ENCODE assay signal across 10 mouse cellular contexts in genomic region chr6:37714223-37714928, GRCm38 (mm10).
A peak's percentile ranks its signal among the peaks of the same experiment; 100 is the strongest.
DNase-seq lines count a peak whose midpoint lies in the region; ATAC-seq and TF ChIP-seq lines count a peak whose summit lies in the region.
"Had no signal": no experiment of that assay in that cellular context is flagged by ENCODE, and none has a peak within 500 bp of the region (broad histone marks: within the 10 kb centered on the region; RNA-seq: fewer than 3 reads in every experiment).

No protein-coding gene starts in this region.

- no peak for TF ChIP-seq CTCF in stomach, postnatal 0 days (IDR thresholded peaks at IDR 0.05; ENCODE audit: low read depth)
- no peak for TF ChIP-seq CTCF in layer of hippocampus, adult 2 months (conservative IDR thresholded peaks at IDR 0.05)

- no peaks in the 10 kb centered on the region for H3K36me3 ChIP-seq in midbrain, embryonic 10.5 days
- no peaks in the 10 kb centered on the region for H3K36me3 ChIP-seq in midbrain, embryonic 14.5 days (ENCODE audit: control insufficient read depth, insufficient read depth, low read length)
- H3K36me3 ChIP-seq in hindbrain, embryonic 14.5 days (replicated peaks; ENCODE audit: control insufficient read depth, insufficient read depth) = no peaks in the 10 kb centered on the region
- H3K36me3 ChIP-seq in stomach, postnatal 0 days (ENCODE audit: control insufficient read depth, insufficient read depth, low read length) = no peaks in the 10 kb centered on the region
- H3K36me3 ChIP-seq: heart, embryonic 10.5 days; stomach, embryonic 15.5 days had no signal

- H3K4me1 ChIP-seq in midbrain, embryonic 10.5 days = peaks cover 12% of the 10 kb centered on the region
- H3K4me1 ChIP-seq in midbrain, embryonic 14.5 days (ENCODE audit: control insufficient read depth, insufficient read depth, low read length) = no peaks in the 10 kb centered on the region; the same call in 1 of the 2 replicates
- 0 out of 2 replicates have a peak, but pooled peaks cover 5% of the 10 kb centered on the region for H3K4me1 ChIP-seq in hindbrain, embryonic 14.5 days (replicated peaks; ENCODE audit: control insufficient read depth, insufficient read depth, low read length)
- H3K4me1 ChIP-seq in stomach, postnatal 0 days (replicated peaks; ENCODE audit: control insufficient read depth, insufficient read depth) = no peaks in the 10 kb centered on the region
- H3K4me1 ChIP-seq: heart, embryonic 10.5 days; stomach, embryonic 15.5 days had no signal

- TF ChIP-seq EP300 in stomach, postnatal 0 days (optimal IDR thresholded peaks at IDR 0.05) = no peak

- H3K27ac ChIP-seq in midbrain, embryonic 10.5 days (replicated peaks) = peak overlapping the region; percentile 43
- no peak overlapping the region for H3K27ac ChIP-seq in midbrain, embryonic 14.5 days (replicated peaks; ENCODE audit: low read depth, low read length)
- H3K27ac ChIP-seq in hindbrain, embryonic 14.5 days = no peak overlapping the region
- no peak overlapping the region for H3K27ac ChIP-seq in stomach, postnatal 0 days (replicated peaks)
- H3K27ac ChIP-seq in layer of hippocampus, adult 2 months = no peak overlapping the region
- H3K27ac ChIP-seq: heart, embryonic 10.5 days; stomach, embryonic 15.5 days had no signal

- ATAC-seq in midbrain, embryonic 14.5 days (ENCODE audit: low FRiP score, low TSS enrichment) = no peak
- ATAC-seq in hindbrain, embryonic 14.5 days (ENCODE audit: low FRiP score) = 0 out of 2 replicates have a peak, but pooled peaks have one; percentile 21
- no peak for ATAC-seq in stomach, postnatal 0 days (ENCODE audit: low FRiP score, low TSS enrichment)

- DNase-seq in midbrain, embryonic 10.5 days (ENCODE audit: low spot score) = no peak
- DNase-seq in midbrain, embryonic 14.5 days = no peak
- peak; percentile 63 for DNase-seq in adipocyte (ENCODE audit: low spot score)
- DNase-seq in hindbrain, embryonic 14.5 days (ENCODE audit: low spot score) = no peak
- DNase-seq in thymus, postnatal 0 days (ENCODE audit: low spot score) = peak; percentile 85
- DNase-seq in stomach, postnatal 0 days (ENCODE audit: low spot score) = no peak
- no peak for DNase-seq in frontal cortex, postnatal 36 days (ENCODE audit: low spot score in 2 of 2)
- no peak for DNase-seq in layer of hippocampus, adult 2 months (ENCODE audit: low spot score in 2 of 2)

- no peaks in the 10 kb centered on the region for H3K9me3 ChIP-seq in midbrain, embryonic 10.5 days (replicated peaks)
- no peaks in the 10 kb centered on the region for H3K9me3 ChIP-seq in midbrain, embryonic 14.5 days (ENCODE audit: control insufficient read depth, low read length)
- 0 out of 2 replicates have a peak, but pooled peaks cover 4% of the 10 kb centered on the region for H3K9me3 ChIP-seq in hindbrain, embryonic 14.5 days (ENCODE audit: control insufficient read depth, low read length)
- no peaks in the 10 kb centered on the region for H3K9me3 ChIP-seq in stomach, postnatal 0 days (ENCODE audit: control insufficient read depth, low read length)
- H3K9me3 ChIP-seq: heart, embryonic 10.5 days; stomach, embryonic 15.5 days had no signal

- H3K4me2 ChIP-seq in midbrain, embryonic 14.5 days (ENCODE audit: low read length) = no peak overlapping the region
- no peak overlapping the region for H3K4me2 ChIP-seq in hindbrain, embryonic 14.5 days (replicated peaks)
- no peak overlapping the region for H3K4me2 ChIP-seq in stomach, postnatal 0 days (replicated peaks; ENCODE audit: low read depth)
- H3K4me2 ChIP-seq: stomach, embryonic 15.5 days had no signal

- WGBS in midbrain, embryonic 10.5 days = 24% methylated on average over 6 of the region's 6 CpGs
- WGBS in midbrain, embryonic 14.5 days = 19% methylated on average over 6 of the region's 6 CpGs
- WGBS in hindbrain, embryonic 14.5 days = 12% methylated on average over 6 of the region's 6 CpGs
- WGBS in stomach, postnatal 0 days = 25% methylated on average over 6 of the region's 6 CpGs

- H3K27me3 ChIP-seq in midbrain, embryonic 10.5 days (ENCODE audit: low read depth, poor library complexity, severe bottlenecking) = no peaks in the 10 kb centered on the region
- H3K27me3 ChIP-seq in midbrain, embryonic 14.5 days (ENCODE audit: control insufficient read depth, insufficient read depth, low read length) = no peaks in the 10 kb centered on the region
- no peaks in the 10 kb centered on the region for H3K27me3 ChIP-seq in hindbrain, embryonic 14.5 days (ENCODE audit: control insufficient read depth, insufficient read depth, low read length)
- no peaks in the 10 kb centered on the region for H3K27me3 ChIP-seq in stomach, postnatal 0 days (ENCODE audit: control insufficient read depth, insufficient read depth, low read length)
- H3K27me3 ChIP-seq: stomach, embryonic 15.5 days had no signal

- H3K4me3 ChIP-seq in midbrain, embryonic 10.5 days = no peak overlapping the region
- H3K4me3 ChIP-seq in midbrain, embryonic 14.5 days (replicated peaks; ENCODE audit: low read depth, low read length) = no peak overlapping the region
- H3K4me3 ChIP-seq in hindbrain, embryonic 14.5 days (replicated peaks; ENCODE audit: low read length) = no peak overlapping the region
- no peak overlapping the region for H3K4me3 ChIP-seq in stomach, postnatal 0 days (ENCODE audit: low read depth, low read length)
- no peak overlapping the region for H3K4me3 ChIP-seq in layer of hippocampus, adult 2 months
- H3K4me3 ChIP-seq: heart, embryonic 10.5 days; stomach, embryonic 15.5 days had no signal

- no peak overlapping the region for H3K9ac ChIP-seq in midbrain, embryonic 14.5 days (replicated peaks; ENCODE audit: low read length)
- H3K9ac ChIP-seq in hindbrain, embryonic 14.5 days = no peak overlapping the region
- H3K9ac ChIP-seq in stomach, postnatal 0 days (ENCODE audit: low read length) = no peak overlapping the region
- H3K9ac ChIP-seq: stomach, embryonic 15.5 days had no signal

Comparison
In these comparisons a context has a peak if more than half of its experiments do, and no peak if none do; other contexts are left out.
1. DNase-seq: peak in adipocyte (single experiment) and thymus, postnatal 0 days (single experiment); none in midbrain, embryonic 10.5 days (single experiment), midbrain, embryonic 14.5 days (single experiment), hindbrain, embryonic 14.5 days (single experiment), stomach, postnatal 0 days (single experiment), frontal cortex, postnatal 36 days (0 of 2) and layer of hippocampus, adult 2 months (0 of 2).